Mouse (Mus musculus): ENCODE measurements around the gene Fcrl5. TPM values are rescaled to one million over a fixed set of nuclear protein-coding genes. Genes with fewer than 3 reads are reported as not detected.

Gene Fcrl5
- total and polyA plus RNA-seq, 2 experiments, result 0.04 TPM; not detected in 1

- Histone ChIP-seq H3K27me3 (ENCODE audit: control insufficient read depth, insufficient read depth, low read length) (no peaks in the 10 kb centered on the region; the same call in 1 of the 2 replicates), H3K36me3 (ENCODE audit: control insufficient read depth, insufficient read depth, low read length) (no peaks in the 10 kb centered on the region), H3K27ac (replicated peaks; ENCODE audit: insufficient read depth, low read depth, low read length) (no peak overlapping the region), H3K79me2 (ENCODE audit: control insufficient read depth, insufficient read depth, low read length) (no peaks in the 10 kb centered on the region), H3K4me1 (ENCODE audit: control insufficient read depth, insufficient read depth, low read length) (no peaks in the 10 kb centered on the region), H3K9ac (ENCODE audit: low read depth, low read length) (no peak overlapping the region), H3K4me3 (ENCODE audit: insufficient read depth, low read depth, low read length) (no peak overlapping the region)
- TF ChIP-seq CTCF (IDR thresholded peaks at IDR 0.05; ENCODE audit: low read depth, low read length), result no peak
- TF ChIP-seq POLR2A (IDR thresholded peaks at IDR 0.05; ENCODE audit: extremely low read depth, insufficient read depth, low read length), result no peak
- DNase-seq (ENCODE audit: extremely low read depth, low read depth, low spot score), result no peak
- 89% methylated on average over 6 of the region's 6 CpGs for WGBS
These were observed 67.2 kb downstream of the Fcrl5 start for GRCm38 (mm10) chr3:87502771-87503170.

- Histone ChIP-seq H3K4me3 (ENCODE audit: insufficient read depth, low read depth, low read length) (no peak overlapping the region), H3K4me1 (ENCODE audit: control insufficient read depth, insufficient read depth, low read length) (peaks cover 4% of the 10 kb centered on the region), H3K79me2 (ENCODE audit: control insufficient read depth, insufficient read depth, low read length) (no peaks in the 10 kb centered on the region), H3K36me3 (ENCODE audit: control insufficient read depth, insufficient read depth, low read length) (no peaks in the 10 kb centered on the region), H3K27me3 (ENCODE audit: control insufficient read depth, insufficient read depth, low read length) (no peaks in the 10 kb centered on the region; the same call in 1 of the 2 replicates), H3K27ac (replicated peaks; ENCODE audit: insufficient read depth, low read depth, low read length) (no peak overlapping the region), H3K9ac (ENCODE audit: low read depth, low read length) (no peak overlapping the region)
- 26% methylated on average over 7 of the region's 7 CpGs for WGBS
- TF ChIP-seq CTCF (IDR thresholded peaks at IDR 0.05; ENCODE audit: low read depth, low read length), result peak; percentile 76
- no peak for TF ChIP-seq POLR2A (IDR thresholded peaks at IDR 0.05; ENCODE audit: extremely low read depth, insufficient read depth, low read length)
- peak; percentile 28 for DNase-seq (ENCODE audit: extremely low read depth, low read depth, low spot score)
These were observed 68.8 kb downstream of the Fcrl5 start for GRCm38 (mm10) chr3:87504330-87504729.

DNA sequence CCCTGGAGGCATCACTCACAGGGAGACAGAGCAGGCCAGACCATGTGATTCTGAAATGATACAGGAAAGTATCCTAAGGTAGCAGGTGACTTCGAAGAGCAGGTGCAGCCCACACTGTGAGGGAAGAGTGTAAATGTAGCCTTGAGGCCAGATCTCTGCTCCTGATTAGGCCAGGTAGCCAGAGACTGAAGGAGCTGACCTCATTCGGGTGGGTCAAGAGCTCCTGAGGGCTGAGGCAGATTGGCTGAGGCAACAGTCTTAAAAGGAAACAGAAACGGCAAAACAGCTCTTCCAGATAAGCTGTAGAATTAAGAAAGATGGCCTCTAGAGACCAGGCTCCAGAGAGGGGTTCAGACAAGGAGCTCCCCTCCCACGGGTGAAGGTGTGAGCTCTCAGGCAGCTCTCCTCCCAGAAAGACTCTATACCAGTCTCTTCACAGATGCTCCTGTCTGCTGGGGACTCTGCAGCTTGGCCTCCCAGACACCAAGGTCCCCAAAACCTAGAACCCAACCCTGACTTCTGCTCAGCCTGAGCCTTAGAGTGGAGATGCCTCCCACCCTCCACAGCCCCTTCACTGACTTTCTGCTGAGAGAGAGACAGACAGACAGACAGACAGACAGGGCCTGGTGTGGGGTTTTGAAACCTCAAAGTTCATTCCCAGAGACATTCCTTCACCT is 69.3 kb downstream of the Fcrl5 start:
- H3K27ac ChIP-seq (replicated peaks; ENCODE audit: insufficient read depth, low read depth, low read length), result no peak overlapping the region
- no peaks in the 10 kb centered on the region for H3K36me3 ChIP-seq (ENCODE audit: control insufficient read depth, insufficient read depth, low read length)
- H3K4me3 ChIP-seq (ENCODE audit: insufficient read depth, low read depth, low read length), result no peak overlapping the region
- peaks cover 6% of the 10 kb centered on the region for H3K4me1 ChIP-seq (ENCODE audit: control insufficient read depth, insufficient read depth, low read length)
- DNase-seq (ENCODE audit: extremely low read depth, low read depth, low spot score), result no peak
- no peak overlapping the region for H3K9ac ChIP-seq (ENCODE audit: low read depth, low read length)
- H3K27me3 ChIP-seq (ENCODE audit: control insufficient read depth, insufficient read depth, low read length), result no peaks in the 10 kb centered on the region; the same call in 1 of the 2 replicates
- TF ChIP-seq POLR2A (IDR thresholded peaks at IDR 0.05; ENCODE audit: extremely low read depth, insufficient read depth, low read length), result no peak
- TF ChIP-seq CTCF (IDR thresholded peaks at IDR 0.05; ENCODE audit: low read depth, low read length), result no peak
- H3K79me2 ChIP-seq (ENCODE audit: control insufficient read depth, insufficient read depth, low read length), result no peaks in the 10 kb centered on the region
- 46% methylated on average over 4 of the region's 4 CpGs for whole genome bisulfite sequencing

DNA sequence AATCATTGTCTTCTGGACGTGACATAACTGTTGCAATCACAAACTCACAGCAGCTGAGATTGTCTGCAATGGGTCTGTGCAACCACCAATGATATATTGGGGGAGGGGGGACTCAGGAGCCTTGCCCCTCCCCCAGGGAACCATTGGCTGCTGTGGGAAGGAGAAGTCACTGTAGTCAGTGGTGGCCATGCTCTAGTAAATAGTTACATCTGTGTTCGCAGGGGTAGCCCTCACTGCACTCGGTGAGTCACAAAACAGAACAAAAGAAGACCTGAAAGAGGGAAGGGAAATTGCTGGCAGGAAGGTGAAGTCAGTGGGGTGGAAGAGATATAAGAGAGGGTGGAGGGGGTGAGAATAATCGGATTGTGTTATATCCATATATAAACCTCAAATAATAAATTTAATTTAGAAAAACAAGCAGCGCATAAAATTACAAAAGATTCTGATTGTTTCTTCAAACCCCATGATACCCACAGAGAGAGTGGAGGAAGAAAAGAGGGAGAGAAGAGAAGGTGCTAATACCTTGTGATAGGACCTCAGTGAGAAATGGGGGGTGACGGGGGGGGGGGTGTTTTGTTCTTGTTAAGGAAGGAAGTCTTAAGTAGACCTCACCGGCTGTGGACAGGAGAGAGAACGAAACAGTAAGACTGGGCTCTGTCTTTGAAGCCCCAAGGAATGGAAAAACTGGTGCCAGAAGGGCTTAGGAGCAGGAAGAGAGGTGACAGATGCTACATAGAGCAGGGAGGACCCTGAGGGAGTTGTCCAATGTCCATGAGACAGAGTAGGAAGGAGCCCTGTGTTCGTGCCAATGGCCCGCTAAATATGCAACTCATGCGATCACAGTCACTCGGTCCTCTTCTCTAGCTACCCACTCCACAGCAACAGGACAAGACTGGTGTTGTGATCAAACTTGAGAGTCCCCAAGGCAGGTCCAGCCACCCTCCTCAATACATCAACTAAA is 71.2 kb downstream of the Fcrl5 start:
- Histone ChIP-seq H3K4me1 (ENCODE audit: control insufficient read depth, insufficient read depth, low read length) (peaks cover 6% of the 10 kb centered on the region), H3K36me3 (ENCODE audit: control insufficient read depth, insufficient read depth, low read length) (no peaks in the 10 kb centered on the region), H3K27me3 (ENCODE audit: control insufficient read depth, insufficient read depth, low read length) (no peaks in the 10 kb centered on the region), H3K79me2 (ENCODE audit: control insufficient read depth, insufficient read depth, low read length) (no peaks in the 10 kb centered on the region), H3K9ac (ENCODE audit: low read depth, low read length) (no peak overlapping the region), H3K27ac (replicated peaks; ENCODE audit: insufficient read depth, low read depth, low read length) (no peak overlapping the region), H3K4me3 (ENCODE audit: insufficient read depth, low read depth, low read length) (no peak overlapping the region)
- DNase-seq (ENCODE audit: extremely low read depth, low read depth, low spot score), result no peak
- TF ChIP-seq POLR2A (IDR thresholded peaks at IDR 0.05; ENCODE audit: extremely low read depth, insufficient read depth, low read length), result no peak
- no peak for TF ChIP-seq CTCF (IDR thresholded peaks at IDR 0.05; ENCODE audit: low read depth, low read length)
- 80% methylated on average over 12 of the region's 12 CpGs for WGBS

DNA sequence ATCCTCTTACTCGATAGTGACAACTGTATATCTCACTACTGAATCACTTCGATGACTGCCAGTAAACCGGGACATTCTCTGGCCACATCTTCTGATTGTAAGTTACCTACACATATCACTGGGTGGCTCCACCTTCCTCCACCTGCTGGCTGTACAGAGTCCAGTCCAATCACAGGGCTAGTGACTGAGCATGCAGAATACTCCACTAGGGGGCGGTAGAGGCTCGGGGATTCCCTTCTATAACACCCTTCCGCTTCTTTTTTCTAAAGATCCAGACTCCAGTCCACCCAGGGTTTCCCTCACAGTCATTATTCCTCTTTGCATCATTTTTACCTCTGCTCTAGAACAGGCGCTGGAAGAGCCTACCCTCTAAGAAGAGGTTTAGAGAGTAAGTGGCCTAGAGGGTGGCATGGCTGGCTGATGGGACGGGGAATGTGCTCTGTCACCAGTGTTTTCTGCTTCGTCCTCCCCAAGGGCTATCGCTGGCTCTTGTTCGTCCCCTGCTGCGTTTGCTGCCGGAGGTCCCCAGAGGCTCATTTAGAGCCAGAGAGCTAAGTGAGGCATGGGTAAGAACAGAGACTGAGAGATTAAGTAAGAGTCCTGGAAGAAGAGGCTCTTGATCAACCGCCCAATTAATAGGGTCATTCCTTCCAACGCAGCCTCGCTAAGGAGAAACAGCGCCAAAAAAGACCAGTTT is 72.8 kb downstream of the Fcrl5 start:
- DNase-seq (ENCODE audit: extremely low read depth, low read depth, low spot score), result peak; percentile 83
- H3K9ac ChIP-seq (ENCODE audit: low read depth, low read length), result peak overlapping the region; percentile 24
- no peaks in the 10 kb centered on the region for H3K27me3 ChIP-seq (ENCODE audit: control insufficient read depth, insufficient read depth, low read length)
- peaks cover 6% of the 10 kb centered on the region for H3K4me1 ChIP-seq (ENCODE audit: control insufficient read depth, insufficient read depth, low read length)
- peak overlapping the region; percentile 61 for H3K27ac ChIP-seq (replicated peaks; ENCODE audit: insufficient read depth, low read depth, low read length)
- H3K36me3 ChIP-seq (ENCODE audit: control insufficient read depth, insufficient read depth, low read length), result no peaks in the 10 kb centered on the region
- TF ChIP-seq POLR2A (IDR thresholded peaks at IDR 0.05; ENCODE audit: extremely low read depth, insufficient read depth, low read length), result no peak
- TF ChIP-seq CTCF (IDR thresholded peaks at IDR 0.05; ENCODE audit: low read depth, low read length), result peak; percentile 87
- H3K79me2 ChIP-seq (ENCODE audit: control insufficient read depth, insufficient read depth, low read length), result no peaks in the 10 kb centered on the region
- WGBS, result 11% methylated on average over 17 of the region's 17 CpGs
- H3K4me3 ChIP-seq (ENCODE audit: insufficient read depth, low read depth, low read length), result peak overlapping the region; percentile 49
